Mouse (Mus musculus): Measurements from ENCODE around the gene Sept10. TPM values are rescaled to one million over a fixed set of nuclear protein-coding genes. Genes with fewer than 3 reads are reported as not detected.
"Not testable (repeated sequence)": the region's sequence is repeated elsewhere in the genome, so short reads cannot be mapped to it uniquely, and the experiment has no call there.

Sept10 gene
- total RNA-seq, 2 experiments from 2014 or later, result 12.5 to 15.6 TPM

GRCm38 (mm10) chr10:59131926-59132628 lies 89.6 kb downstream of the Sept10 start:
- no peak for DNase-seq (ENCODE audit: low spot score in 2 of 2)

- DNase-seq (ENCODE audit: low spot score in 2 of 2), result no peak
Observed at GRCm38 (mm10) chr10:59127637-59128036, 94.0 kb downstream of the Sept10 start.

- DNase-seq (ENCODE audit: low spot score in 2 of 2), result no peak
Observed at GRCm38 (mm10) chr10:59125497-59125896, 96.2 kb downstream of the Sept10 start.

GRCm38 (mm10) chr10:59119811-59120210 lies 101.8 kb downstream of the Sept10 start:
- no peak for DNase-seq (ENCODE audit: low spot score in 2 of 2)

GRCm38 (mm10) chr10:59119001-59119400 lies 102.6 kb downstream of the Sept10 start:
- DNase-seq (ENCODE audit: low spot score in 2 of 2), result no peak

GRCm38 (mm10) chr10:59117555-59117954 lies 104.1 kb downstream of the Sept10 start:
- no peak for DNase-seq (ENCODE audit: low spot score in 2 of 2)

GRCm38 (mm10) chr10:59116331-59116730 lies 105.3 kb downstream of the Sept10 start:
- DNase-seq (ENCODE audit: low spot score in 2 of 2), result no peak

GRCm38 (mm10) chr10:59115691-59116090 lies 106.0 kb downstream of the Sept10 start:
- DNase-seq (ENCODE audit: low spot score in 2 of 2), result no peak

- DNase-seq (ENCODE audit: low spot score in 2 of 2), result peak; percentile 54 to 68
Observed at GRCm38 (mm10) chr10:59114535-59115291, 106.9 kb downstream of the Sept10 start.

GRCm38 (mm10) chr10:59113386-59113785 lies 108.3 kb downstream of the Sept10 start:
- DNase-seq (ENCODE audit: low spot score in 2 of 2), result no peak

- DNase-seq (ENCODE audit: low spot score in 2 of 2), result no peak
Observed at GRCm38 (mm10) chr10:59112755-59113154, 108.9 kb downstream of the Sept10 start.

- DNase-seq (ENCODE audit: low spot score in 2 of 2), result peak in 1 of 2 experiments; percentile 32
Observed at GRCm38 (mm10) chr10:59110386-59110785, 111.3 kb downstream of the Sept10 start.

- DNase-seq (ENCODE audit: low spot score in 2 of 2), result peak; percentile 87 to 90
Observed at GRCm38 (mm10) chr10:59109015-59109414, 112.6 kb downstream of the Sept10 start.

GRCm38 (mm10) chr10:59106644-59107043 lies 115.0 kb downstream of the Sept10 start:
- no peak for DNase-seq (ENCODE audit: low spot score in 2 of 2)

GRCm38 (mm10) chr10:59105885-59106284 lies 115.8 kb downstream of the Sept10 start:
- DNase-seq (ENCODE audit: low spot score in 2 of 2), result no peak

GRCm38 (mm10) chr10:59104683-59105082 lies 117.0 kb downstream of the Sept10 start:
- DNase-seq (ENCODE audit: low spot score in 2 of 2), result no peak

GRCm38 (mm10) chr10:59103076-59103475 lies 118.6 kb downstream of the Sept10 start:
- DNase-seq (ENCODE audit: low spot score in 2 of 2), result not testable (repeated sequence)

GRCm38 (mm10) chr10:59091988-59092387 lies 129.7 kb downstream of the Sept10 start:
- peak in 1 of 2 experiments; percentile 36 for DNase-seq (ENCODE audit: low spot score in 2 of 2)
